Mouse (Mus musculus) frontal cortex, adult 2 months (tissue): ENCODE data around the gene Dnmbp. TPM values are rescaled to one million over a fixed set of nuclear protein-coding genes. Genes with fewer than 3 reads are reported as not detected.

Source experiments
- DNase-seq, 2 experiments: peaks; one replicate each; pipeline ENCODE4 v3.0.0; 2022; ENCODE audit warnings: low spot score in 1 of 2; ENCODE audit errors: extremely low spot score in 1 of 2
- polyA plus RNA-seq: library from polyadenylated mRNA; depleted of rRNA; stranded (reverse); fragments of >200 nt; gene quantifications from 2 replicates; pipeline ENCODE4 v1.2.3, GENCODE M21; 2012; rRNA removed

Gene Dnmbp
- polyA plus RNA-seq, 1 experiment: 11.4 TPM

DNA sequence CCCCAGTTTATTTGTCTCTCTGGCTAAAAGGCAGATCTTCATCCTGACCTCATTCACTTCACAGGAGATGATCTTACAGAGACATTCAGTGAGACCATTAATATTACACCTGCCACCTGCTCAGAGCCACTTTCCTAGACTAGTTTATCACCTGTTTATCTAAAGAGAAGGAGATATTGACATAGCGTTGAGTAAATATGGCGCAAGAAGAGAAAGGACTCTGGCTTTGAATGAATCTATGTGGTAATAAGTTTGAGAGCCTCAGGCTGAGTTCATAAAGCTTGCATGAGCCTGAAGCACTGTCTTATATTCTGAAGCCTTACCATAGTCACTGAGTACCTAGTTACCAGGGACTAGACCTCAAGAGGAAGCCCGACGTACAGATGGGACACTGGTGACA lies 128.6 kb downstream of the Dnmbp start:
- DNase-seq: no peak

DNA sequence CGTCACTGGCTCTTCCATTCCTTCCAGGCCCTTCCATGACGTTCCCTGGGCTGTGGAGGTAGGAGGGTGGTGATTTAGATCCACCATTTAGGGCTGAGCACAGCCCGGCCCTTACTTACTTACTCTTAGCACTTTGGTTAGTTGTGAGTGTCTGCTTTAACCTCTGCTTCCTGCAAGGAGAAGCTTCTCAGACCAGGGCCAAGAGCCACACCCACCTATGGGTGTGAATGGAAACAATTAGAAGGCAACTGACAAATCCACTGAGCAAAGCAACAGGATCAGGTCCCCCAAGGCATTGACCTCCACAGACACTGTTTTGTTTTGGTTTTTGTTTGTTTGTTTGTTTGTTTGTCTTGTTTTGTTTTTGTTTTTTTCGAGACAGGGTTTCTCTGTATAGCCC lies 130.7 kb downstream of the Dnmbp start:
- DNase-seq: no peak

DNA sequence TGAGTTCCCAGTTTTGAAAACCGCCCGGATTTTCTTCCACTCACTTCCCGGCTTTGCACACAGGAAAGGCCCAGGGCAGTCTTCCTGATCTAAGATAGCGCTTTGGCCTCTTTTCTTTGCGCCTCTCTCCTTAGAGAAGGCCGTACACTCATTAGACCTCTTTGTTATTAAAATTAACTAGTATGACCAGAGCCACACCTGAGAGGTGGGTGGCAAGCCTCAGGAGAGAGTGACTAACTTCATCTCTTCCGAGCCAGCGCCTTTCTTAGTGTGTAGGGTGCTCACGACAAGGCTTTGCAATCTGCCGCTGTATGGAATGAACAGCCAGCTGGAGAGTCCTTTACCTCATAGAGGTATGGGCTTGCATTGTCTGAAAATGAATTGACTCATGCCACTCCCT lies 136.1 kb downstream of the Dnmbp start:
- DNase-seq: no peak

DNA sequence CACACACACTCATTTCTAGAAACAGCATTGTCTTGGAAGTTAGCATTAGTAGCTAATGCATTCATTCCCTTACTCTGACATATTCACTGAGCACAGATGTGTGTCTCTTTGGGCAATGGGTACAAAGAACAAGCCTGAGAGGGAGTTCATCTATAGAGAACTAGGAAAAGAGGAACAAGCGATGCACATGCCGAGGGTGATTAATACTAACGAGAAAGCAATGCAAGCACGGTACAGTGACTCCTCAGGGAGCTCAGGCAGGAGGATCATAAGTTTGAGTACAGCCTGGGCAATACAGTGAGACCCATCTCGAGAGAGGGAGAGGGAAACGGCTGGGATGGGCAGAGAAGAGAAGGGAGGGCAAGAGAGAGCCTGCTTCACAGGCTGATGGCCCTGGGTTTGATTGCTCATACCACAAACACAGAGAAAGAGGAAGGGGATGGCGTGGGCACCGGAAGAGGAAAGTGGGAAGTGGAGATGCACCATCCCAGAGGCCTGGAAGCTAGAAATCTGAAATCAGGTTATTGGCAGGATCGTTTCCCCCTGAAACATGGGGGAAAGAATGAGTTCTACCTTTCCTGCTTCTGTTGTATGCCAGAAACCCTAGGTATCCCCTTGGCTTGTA lies 138.5 kb downstream of the Dnmbp start:
- no peak for DNase-seq

DNA sequence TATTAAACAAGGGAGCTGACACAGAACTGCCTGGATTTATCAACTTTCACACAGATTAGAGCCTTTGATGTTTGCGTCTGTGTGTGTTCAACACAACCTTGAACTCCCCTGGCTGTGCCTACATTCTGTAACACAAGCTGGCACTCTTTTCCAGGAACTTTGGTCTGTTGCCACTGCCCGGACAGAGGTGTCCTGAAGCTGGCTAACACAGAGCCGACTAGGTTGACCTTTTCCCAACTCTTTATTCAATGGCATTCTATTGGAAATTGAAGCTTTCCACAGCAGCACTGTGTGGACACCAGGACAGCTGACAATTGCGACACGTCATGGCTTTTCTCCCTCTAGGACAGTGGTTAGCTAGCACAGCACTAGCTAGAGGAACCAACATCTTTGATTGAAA lies 142.8 kb downstream of the Dnmbp start:
- DNase-seq: no peak

Other genes with a start within 250 kb of the Dnmbp start
- gene Cutc, start 187.2 kb downstream of the Dnmbp start, polyA plus RNA-seq: 8.1 and 8.7 TPM in 2 replicates
- 15.0 and 15.4 TPM in 2 replicates for gene Cox15, start 187.2 kb downstream of the Dnmbp start, polyA plus RNA-seq
- gene Abcc2, start 158.0 kb downstream of the Dnmbp start, polyA plus RNA-seq: 0.30 and 0.55 TPM in 2 replicates
- 0.13 and 0.14 TPM in 2 replicates for gene Cpn1, start 46.4 kb upstream of the Dnmbp start, polyA plus RNA-seq
- gene Cyp2c23, start 89.0 kb upstream of the Dnmbp start, polyA plus RNA-seq: 0.10 and 0.11 TPM in 2 replicates
- 17.3 and 19.2 TPM in 2 replicates for gene Erlin1, start 129.6 kb upstream of the Dnmbp start, polyA plus RNA-seq
- 102 and 117 TPM in 2 replicates for gene Chuk, start 167.3 kb upstream of the Dnmbp start, polyA plus RNA-seq
- gene Cwf19l1, start 195.7 kb upstream of the Dnmbp start, polyA plus RNA-seq: 22.5 and 24.6 TPM in 2 replicates
- 77.2 and 82.6 TPM in 2 replicates for gene Bloc1s2, start 206.3 kb upstream of the Dnmbp start, polyA plus RNA-seq